Mouse (Mus musculus) large intestine, adult 2 months (tissue): Measurements from ENCODE around the gene Gm28360. TPM values are rescaled to one million over a fixed set of nuclear protein-coding genes. Genes with fewer than 3 reads are reported as not detected.
"Not testable (repeated sequence)": the region's sequence is repeated elsewhere in the genome, so short reads cannot be mapped to it uniquely, and the experiment has no call there.

Experiments
- DNase-seq: peaks from one replicate; pipeline ENCODE4 v3.0.0-alpha.2; 2012; ENCODE audit warnings: low read depth, low spot score
- WGBS: fragments of 180-500 bp; shearing (Covaris S2); methylation state at CpG from one replicate; pipeline ENCODE4 v1.1.7; 2018; 5-methylcytosine and 5-hydroxymethylcytosine counted together
- polyA plus RNA-seq: library from polyadenylated mRNA; depleted of rRNA; stranded (reverse); fragments of >200 nt; gene quantifications from 2 replicates; pipeline ENCODE4 v1.2.3, GENCODE M21; 2012; rRNA removed

Gm28360 gene
- polyA plus RNA-seq: not detected in 2 replicates

DNA sequence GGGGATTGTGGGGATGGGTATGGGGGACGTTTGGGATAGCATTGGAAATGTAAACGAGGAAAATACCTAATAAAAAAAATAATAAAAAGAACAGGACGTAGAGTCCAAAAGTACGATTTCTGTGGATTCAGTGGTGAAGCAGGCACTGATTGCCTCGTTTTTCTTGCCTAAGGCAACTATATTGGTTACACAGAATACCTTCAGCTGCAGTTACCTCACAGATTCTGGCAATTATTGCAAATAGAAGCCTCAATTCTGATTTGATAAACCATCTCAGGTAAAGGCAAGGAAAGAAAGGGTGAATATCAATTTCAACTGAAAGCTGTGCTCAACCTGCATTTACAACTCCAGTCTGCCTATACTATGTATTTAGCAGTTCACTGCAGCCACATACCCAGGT, at the start of gene Gm28360:
Gene Gm28360 (plus strand): TSS at position 301 of the 400 bp plus-strand sequence.
- not testable (repeated sequence) for DNase-seq
- WGBS: 53% methylated on average over 5 of the region's 5 CpGs

DNA sequence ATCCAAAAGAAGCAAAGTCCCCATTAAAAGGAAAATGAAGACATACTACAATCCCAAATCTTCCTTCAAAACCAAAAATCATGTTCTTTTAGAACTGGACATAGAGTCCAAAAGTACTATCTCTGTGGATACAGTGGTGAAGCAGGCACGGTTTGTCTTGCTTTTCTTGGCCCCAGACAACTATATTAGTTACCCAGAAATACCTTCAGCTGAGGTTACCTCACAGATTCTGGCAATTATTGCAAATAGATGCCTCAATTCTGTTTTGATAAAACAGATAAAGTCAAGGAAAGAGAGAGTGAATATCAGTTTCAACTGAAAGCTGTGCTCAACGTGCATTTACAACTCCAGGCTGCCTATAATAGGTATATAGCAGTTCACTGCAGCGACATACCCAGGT, 49.0 kb upstream of the Gm28360 start, which contains the start of gene B020011L13Rik:
Gene B020011L13Rik (plus strand): TSS at position 301 of the 400 bp plus-strand sequence.
- 40% methylated on average over 3 of the region's 3 CpGs for WGBS

DNA sequence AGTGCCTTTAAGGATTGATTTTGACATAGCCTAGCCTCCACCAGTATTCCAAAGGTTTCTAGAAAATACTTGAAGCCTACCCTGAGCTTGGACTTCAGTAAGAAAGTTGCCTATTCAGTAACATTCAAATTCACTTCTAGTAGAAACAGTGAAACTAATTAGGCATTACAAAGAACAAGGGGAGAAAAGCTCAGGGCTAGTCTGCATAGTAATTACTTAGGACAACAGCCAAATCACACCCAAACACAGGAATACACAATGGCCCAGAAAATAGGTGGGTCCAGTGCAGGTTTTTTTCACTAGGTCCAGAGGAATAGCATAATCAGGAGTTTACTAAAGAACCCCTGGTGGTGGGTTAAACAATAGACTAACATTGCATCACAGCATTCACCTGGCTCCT, 13.6 kb upstream of the Gm28360 start:
- not testable (repeated sequence) for DNase-seq

More for the DNA sequence above, 49.0 kb upstream of the Gm28360 start, which contains the start of gene B020011L13Rik:
- not testable (repeated sequence) for DNase-seq

DNA sequence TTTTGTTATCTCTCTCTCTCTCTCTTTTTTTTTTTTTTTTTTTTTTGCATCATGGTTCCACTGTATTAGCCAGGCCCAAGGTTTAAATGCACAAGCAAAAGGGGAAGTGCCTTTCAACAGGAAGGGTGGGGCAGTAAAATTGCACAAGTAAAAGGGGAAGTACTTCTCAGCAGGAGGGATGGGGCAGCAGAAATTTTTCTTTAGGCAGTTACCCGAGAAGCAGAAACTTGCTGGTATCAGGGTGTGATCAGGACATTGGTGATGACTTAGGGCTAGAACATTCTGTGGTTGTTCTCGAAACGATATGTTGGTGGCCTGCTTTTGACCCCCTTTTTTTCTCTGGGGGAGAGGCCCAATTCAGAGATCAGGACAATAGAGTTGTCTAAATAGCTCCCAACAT, 21.8 kb downstream of the Gm28360 start:
- not testable (repeated sequence) for DNase-seq
- 83% methylated on average over 3 of the region's 3 CpGs for WGBS

Other genes with a start within 250 kb of the Gm28360 start
- not detected in 2 replicates for gene Gm28363, start 132.9 kb upstream of the Gm28360 start, polyA plus RNA-seq
- not detected in 2 replicates for gene B020011L13Rik, start 48.9 kb upstream of the Gm28360 start, polyA plus RNA-seq
- gene Gm28168, start 97.9 kb downstream of the Gm28360 start, polyA plus RNA-seq: not detected in 2 replicates
- gene Gm7145, start 135.9 kb downstream of the Gm28360 start, polyA plus RNA-seq: not detected in 2 replicates